Mouse (Mus musculus): ENCODE results near the gene Vmn1r72. TPM values are rescaled to one million over a fixed set of nuclear protein-coding genes. Genes with fewer than 3 reads are reported as not detected.
"Not testable (repeated sequence)": the region's sequence is repeated elsewhere in the genome, so short reads cannot be mapped to it uniquely, and the experiment has no call there.

Vmn1r72 gene
- not detected for total RNA-seq (2021)

- DNase-seq (ENCODE audit: low spot score); intact Hi-C loops (cut with DNase I): not testable (repeated sequence)
Observed at GRCm38 (mm10) chr7:11680047-11680446, at the start of gene Vmn1r72. Gene Vmn1r72, minus strand, starts transcription at chr7:11680147.

- intact Hi-C loops (cut with DNase I); DNase-seq (ENCODE audit: low spot score): not testable (repeated sequence)
Observed at GRCm38 (mm10) chr7:11617082-11617481, 62.9 kb downstream of the Vmn1r72 start.

Other genes starting within 250 kb of the Vmn1r72 start
- gene Zscan4-ps2, start 165.8 kb downstream of the Vmn1r72 start, total RNA-seq (2021): not detected
- gene Zscan4-ps3, start 70.8 kb downstream of the Vmn1r72 start, total RNA-seq (2021): not detected
- not detected for gene Vmn1r73, start 50.1 kb upstream of the Vmn1r72 start, total RNA-seq (2021)
- not detected for gene Vmn1r74, start 153.8 kb upstream of the Vmn1r72 start, total RNA-seq (2021)
- gene Vmn1r75, start 194.5 kb upstream of the Vmn1r72 start, total RNA-seq (2021): not detected